8 mouse cellular contexts compared by ENCODE assay signal in the genomic region with DNA sequence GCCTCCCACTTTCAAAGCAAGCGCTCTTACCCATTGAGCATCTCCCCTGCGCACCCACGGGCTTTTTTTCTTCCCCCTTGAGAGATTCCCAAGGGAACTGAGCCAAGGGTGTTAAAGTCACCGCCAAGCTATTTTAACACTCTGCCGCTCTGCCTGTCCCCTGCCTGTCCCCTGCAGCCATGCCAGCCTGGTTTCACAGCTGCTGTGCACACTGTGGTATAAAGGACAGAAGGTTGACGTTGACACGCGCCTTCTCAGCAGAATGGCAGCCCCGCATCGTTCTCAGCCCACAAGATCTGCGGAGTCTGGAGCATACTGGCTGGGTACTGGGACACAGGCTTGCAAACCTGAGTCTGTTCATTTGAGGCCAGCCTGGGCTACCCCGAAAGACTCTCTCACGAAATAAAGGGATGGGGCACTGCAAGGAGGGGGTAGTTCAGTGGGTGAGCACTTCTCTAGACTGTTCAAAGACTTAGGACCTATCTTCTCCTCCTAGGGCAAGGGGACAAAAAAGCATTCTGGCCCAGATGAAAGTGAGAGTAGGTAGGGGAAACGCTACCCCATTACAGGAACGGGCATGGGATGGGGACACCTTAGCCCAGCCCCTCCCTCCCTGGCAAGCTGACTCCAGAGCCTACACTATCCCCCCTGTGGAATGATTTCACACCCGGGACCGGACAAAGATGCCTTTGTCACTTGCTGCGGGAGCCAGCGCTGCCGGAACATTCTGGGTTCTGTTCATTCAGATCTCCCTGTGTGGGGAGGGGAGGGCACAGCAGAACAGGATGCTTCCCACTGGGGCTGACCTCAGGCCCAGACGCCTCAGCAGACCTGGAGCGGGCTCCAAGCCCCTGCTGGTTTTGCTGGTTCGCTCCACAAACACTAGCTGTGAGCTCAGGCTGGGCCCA. TPM values are rescaled to one million over a fixed set of nuclear protein-coding genes. Genes with fewer than 3 reads are reported as not detected.
DNase-seq lines count a peak whose midpoint lies in the region; ATAC-seq and TF ChIP-seq lines count a peak whose summit lies in the region.

No protein-coding gene starts in this region.

- no peak overlapping the region for H3K9ac ChIP-seq in kidney, embryonic 14.5 days (ENCODE audit: low read depth, low read length)
- no peak overlapping the region for H3K9ac ChIP-seq in kidney, embryonic 16.5 days (replicated peaks; ENCODE audit: low read length)
- peak overlapping the region; percentile 4; the same call in 1 of the 2 replicates for H3K9ac ChIP-seq in forebrain, embryonic 14.5 days (ENCODE audit: low read length)
- 0 out of 2 replicates have a peak overlapping the region, but pooled peaks have one; percentile 21 for H3K9ac ChIP-seq in hindbrain, postnatal 0 days (replicated peaks; ENCODE audit: low read length)
- no peak overlapping the region for H3K9ac ChIP-seq in midbrain, embryonic 16.5 days (ENCODE audit: low read depth, low read length)
- H3K9ac ChIP-seq in kidney, embryonic 15.5 days, result no peak overlapping the region

- no peak overlapping the region for H3K4me2 ChIP-seq in kidney, embryonic 14.5 days (replicated peaks; ENCODE audit: low read depth, low read length)
- no peak overlapping the region for H3K4me2 ChIP-seq in kidney, embryonic 16.5 days (replicated peaks; ENCODE audit: low read depth, low read length)
- no peak overlapping the region for H3K4me2 ChIP-seq in forebrain, embryonic 14.5 days (ENCODE audit: low read length)
- H3K4me2 ChIP-seq in hindbrain, postnatal 0 days (ENCODE audit: low read depth, low read length), result no peak overlapping the region
- no peak overlapping the region for H3K4me2 ChIP-seq in midbrain, embryonic 16.5 days (ENCODE audit: low read length)
- H3K4me2 ChIP-seq in kidney, embryonic 15.5 days, result no peak overlapping the region

- no peaks in the 10 kb centered on the region for H3K27me3 ChIP-seq in kidney, embryonic 14.5 days (ENCODE audit: control insufficient read depth, insufficient read depth, low read length)
- no peaks in the 10 kb centered on the region for H3K27me3 ChIP-seq in kidney, embryonic 16.5 days (ENCODE audit: insufficient read depth, low read length)
- no peaks in the 10 kb centered on the region for H3K27me3 ChIP-seq in forebrain, embryonic 14.5 days (replicated peaks; ENCODE audit: control insufficient read depth, insufficient read depth, low read length)
- no peaks in the 10 kb centered on the region for H3K27me3 ChIP-seq in hindbrain, postnatal 0 days (ENCODE audit: insufficient read depth, low read length)
- no peaks in the 10 kb centered on the region for H3K27me3 ChIP-seq in midbrain, embryonic 16.5 days (ENCODE audit: control insufficient read depth, insufficient read depth, low read depth, low read length)
- no peaks in the 10 kb centered on the region for H3K27me3 ChIP-seq in kidney, embryonic 15.5 days

- no peaks in the 10 kb centered on the region for H3K4me1 ChIP-seq in kidney, embryonic 14.5 days (ENCODE audit: control insufficient read depth, insufficient read depth, low read length)
- H3K4me1 ChIP-seq in kidney, embryonic 16.5 days (ENCODE audit: insufficient read depth, low read length), result peaks cover 2% of the 10 kb centered on the region; the same call in 1 of the 2 replicates
- H3K4me1 ChIP-seq in forebrain, embryonic 14.5 days (ENCODE audit: control insufficient read depth, insufficient read depth, low read length), result peaks cover 19% of the 10 kb centered on the region
- peaks cover 11% of the 10 kb centered on the region for H3K4me1 ChIP-seq in hindbrain, postnatal 0 days (ENCODE audit: insufficient read depth, low read length)
- peaks cover 4% of the 10 kb centered on the region; the same call in 1 of the 2 replicates for H3K4me1 ChIP-seq in midbrain, embryonic 16.5 days (ENCODE audit: control insufficient read depth, insufficient read depth, low read length)
- 0 out of 2 replicates have a peak, but pooled peaks cover 7% of the 10 kb centered on the region for H3K4me1 ChIP-seq in kidney, embryonic 15.5 days

- no peak overlapping the region for H3K4me3 ChIP-seq in kidney, embryonic 14.5 days (ENCODE audit: low read length)
- no peak overlapping the region for H3K4me3 ChIP-seq in kidney, embryonic 16.5 days (ENCODE audit: low read length)
- no peak overlapping the region for H3K4me3 ChIP-seq in forebrain, embryonic 14.5 days (ENCODE audit: low read depth, low read length)
- no peak overlapping the region for H3K4me3 ChIP-seq in hindbrain, postnatal 0 days (ENCODE audit: low read length)
- no peak overlapping the region for H3K4me3 ChIP-seq in midbrain, embryonic 16.5 days (ENCODE audit: low read depth, low read length)
- H3K4me3 ChIP-seq in kidney, embryonic 15.5 days (replicated peaks), result no peak overlapping the region

- peak; percentile 24; the same call in 1 of the 2 replicates for TF ChIP-seq CTCF in hindbrain, postnatal 0 days (IDR thresholded peaks at IDR 0.05; ENCODE audit: low read depth)

- WGBS in kidney, embryonic 14.5 days, result 72% methylated on average over 23 of the region's 23 CpGs
- 71% methylated on average over 23 of the region's 23 CpGs for WGBS in kidney, embryonic 16.5 days
- WGBS in forebrain, embryonic 14.5 days, result 33% methylated on average over 23 of the region's 23 CpGs
- WGBS in hindbrain, postnatal 0 days, result 30% methylated on average over 23 of the region's 23 CpGs
- WGBS in midbrain, embryonic 16.5 days, result 48% methylated on average over 23 of the region's 23 CpGs
- WGBS in kidney, embryonic 15.5 days, result 68% methylated on average over 23 of the region's 23 CpGs

- 0 out of 2 replicates have a peak, but pooled peaks have one; percentile 16 for ATAC-seq in kidney, embryonic 14.5 days (ENCODE audit: low FRiP score, low TSS enrichment)
- ATAC-seq in kidney, embryonic 16.5 days (ENCODE audit: low FRiP score, low TSS enrichment), result no peak
- peak; percentile 75 for ATAC-seq in forebrain, embryonic 14.5 days
- peak; percentile 89 for ATAC-seq in hindbrain, postnatal 0 days
- ATAC-seq in midbrain, embryonic 16.5 days, result peak; percentile 69
- ATAC-seq in kidney, embryonic 15.5 days (replicated peaks; ENCODE audit: low FRiP score), result no peak

- H3K36me3 ChIP-seq in kidney, embryonic 14.5 days (ENCODE audit: control insufficient read depth, insufficient read depth, low read length), result no peaks in the 10 kb centered on the region
- peaks cover 3% of the 10 kb centered on the region; the same call in 1 of the 2 replicates for H3K36me3 ChIP-seq in kidney, embryonic 16.5 days (ENCODE audit: insufficient read depth, low read length)
- no peaks in the 10 kb centered on the region for H3K36me3 ChIP-seq in forebrain, embryonic 14.5 days (ENCODE audit: control insufficient read depth, insufficient read depth, low read length)
- H3K36me3 ChIP-seq in hindbrain, postnatal 0 days (ENCODE audit: insufficient read depth, low read length), result no peaks in the 10 kb centered on the region
- H3K36me3 ChIP-seq in midbrain, embryonic 16.5 days (ENCODE audit: control insufficient read depth, insufficient read depth, low read length), result no peaks in the 10 kb centered on the region
- H3K36me3 ChIP-seq in kidney, embryonic 15.5 days, result no peaks in the 10 kb centered on the region

- H3K27ac ChIP-seq in kidney, embryonic 14.5 days (ENCODE audit: low read depth, low read length), result no peak overlapping the region
- H3K27ac ChIP-seq in kidney, embryonic 16.5 days (ENCODE audit: low read length), result no peak overlapping the region
- peak overlapping the region; percentile 87 for H3K27ac ChIP-seq in forebrain, embryonic 14.5 days (ENCODE audit: low read depth, low read length)
- peak overlapping the region; percentile 85 for H3K27ac ChIP-seq in hindbrain, postnatal 0 days
- H3K27ac ChIP-seq in midbrain, embryonic 16.5 days (ENCODE audit: low read length), result peak overlapping the region; percentile 65
- H3K27ac ChIP-seq in kidney, embryonic 15.5 days, result no peak overlapping the region

- DNase-seq in forebrain, embryonic 14.5 days (ENCODE audit: low spot score), result peak; percentile 76
- DNase-seq in hindbrain, postnatal 0 days (ENCODE audit: low spot score), result peak; percentile 83
- no peak for DNase-seq in thymus, postnatal 4 days
- DNase-seq in c-Kit-positive CD71-positive TER-119-positive erythroid progenitor cells, embryonic 14.5 days (ENCODE audit: low spot score), result no peak

- peaks cover 5% of the 10 kb centered on the region; the same call in 1 of the 2 replicates for H3K9me3 ChIP-seq in kidney, embryonic 14.5 days (ENCODE audit: control insufficient read depth, low read length)
- H3K9me3 ChIP-seq in kidney, embryonic 16.5 days (ENCODE audit: low read length), result peaks cover 7% of the 10 kb centered on the region; the same call in 1 of the 2 replicates
- no peaks in the 10 kb centered on the region; the same call in 1 of the 2 replicates for H3K9me3 ChIP-seq in forebrain, embryonic 14.5 days (replicated peaks; ENCODE audit: control insufficient read depth, low read length)
- H3K9me3 ChIP-seq in hindbrain, postnatal 0 days (ENCODE audit: low read length), result no peaks in the 10 kb centered on the region
- H3K9me3 ChIP-seq in midbrain, embryonic 16.5 days (replicated peaks; ENCODE audit: control insufficient read depth, low read length, poor library complexity, severe bottlenecking), result no peaks in the 10 kb centered on the region
- no peaks in the 10 kb centered on the region for H3K9me3 ChIP-seq in kidney, embryonic 15.5 days (replicated peaks)

RNA-seq across cellular contexts. Expression of a gene that starts 21.8 kb away (rescaled TPM):
- polyA plus RNA-seq in kidney, embryonic 14.5 days (2014; fragmentation: Nextera tagmentation; extraction: Ambion mirVana), result 12.9 and 16.9 TPM in 2 replicates
- polyA plus RNA-seq in kidney, embryonic 16.5 days (2015; fragmentation: Nextera tagmentation; extraction: Ambion mirVana), result 15.7 and 17.8 TPM in 2 replicates
- polyA plus RNA-seq in forebrain, embryonic 14.5 days (2014; fragmentation: Nextera tagmentation; extraction: Ambion mirVana), result 28.4 and 34.4 TPM in 2 replicates
- 63.2 and 66.8 TPM in 2 replicates for total RNA-seq in hindbrain, postnatal 0 days (2014; rRNA removed)
- 24.1 and 24.2 TPM in 2 replicates for polyA plus RNA-seq in hindbrain, postnatal 0 days (2015; fragmentation: Nextera tagmentation; extraction: Ambion mirVana)
- polyA plus RNA-seq in midbrain, embryonic 16.5 days (2015; fragmentation: Nextera tagmentation; extraction: Ambion mirVana), result 19.3 and 22.0 TPM in 2 replicates
- polyA plus RNA-seq in kidney, embryonic 15.5 days (2015; fragmentation: Nextera tagmentation; extraction: Ambion mirVana), result 16.0 TPM in 2 replicates

Comparison
In these comparisons a context has a peak if more than half of its experiments do, and no peak if none do; other contexts are left out.
1. ATAC-seq: peak in kidney, embryonic 14.5 days (single experiment), forebrain, embryonic 14.5 days (single experiment), hindbrain, postnatal 0 days (single experiment) and midbrain, embryonic 16.5 days (single experiment); none in kidney, embryonic 16.5 days (single experiment) and kidney, embryonic 15.5 days (single experiment).
2. H3K27ac ChIP-seq: peak in forebrain, embryonic 14.5 days (single experiment), hindbrain, postnatal 0 days (single experiment) and midbrain, embryonic 16.5 days (single experiment); none in kidney, embryonic 14.5 days (single experiment), kidney, embryonic 16.5 days (single experiment) and kidney, embryonic 15.5 days (single experiment).
3. H3K9ac ChIP-seq: peak in forebrain, embryonic 14.5 days (single experiment) and hindbrain, postnatal 0 days (single experiment); none in kidney, embryonic 14.5 days (single experiment), kidney, embryonic 16.5 days (single experiment), midbrain, embryonic 16.5 days (single experiment) and kidney, embryonic 15.5 days (single experiment).
4. DNase-seq: peak in forebrain, embryonic 14.5 days (single experiment) and hindbrain, postnatal 0 days (single experiment); none in thymus, postnatal 4 days (single experiment) and c-Kit-positive CD71-positive TER-119-positive erythroid progenitor cells, embryonic 14.5 days (single experiment).